In the genomic region with DNA sequence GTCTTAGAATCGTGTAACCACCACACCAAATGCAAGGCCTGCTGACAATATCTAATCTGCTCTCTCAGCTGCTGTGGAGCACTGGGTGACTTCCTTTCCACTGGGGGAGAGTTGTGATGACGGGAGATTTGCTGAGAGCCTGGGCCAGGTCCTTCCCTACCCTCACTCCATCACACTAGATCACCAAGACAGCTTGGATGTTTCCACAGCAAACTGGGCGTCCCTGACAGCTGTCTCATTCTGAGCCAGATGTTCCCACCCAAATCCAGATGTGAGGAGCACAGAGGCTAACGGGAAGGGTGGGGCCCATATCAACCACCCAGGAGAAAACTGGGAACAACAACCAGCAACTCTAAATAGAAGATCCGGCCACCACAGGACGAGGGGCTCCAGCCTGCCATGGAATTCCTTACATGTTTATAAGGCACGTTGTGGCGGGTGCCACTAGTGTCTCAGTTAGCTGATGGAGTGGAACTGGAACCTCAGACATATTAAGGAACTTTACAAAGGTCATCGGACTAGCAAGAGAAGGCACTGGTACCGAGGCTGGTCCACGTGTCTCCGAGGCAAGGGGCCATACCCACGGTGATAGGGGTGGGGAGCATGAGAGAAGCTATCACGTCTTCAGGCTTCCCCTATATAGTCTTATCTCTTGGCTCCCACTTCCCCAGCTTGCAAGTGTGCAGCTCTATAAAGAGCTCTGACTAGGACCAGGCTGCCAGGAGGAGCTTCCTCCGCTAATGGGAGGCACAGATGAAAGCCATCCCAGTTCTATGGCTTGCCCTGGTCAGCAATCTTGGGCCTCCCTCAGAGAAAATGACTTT, we compare ENCODE assay signal across 8 mouse cellular contexts. TPM values are rescaled to one million over a fixed set of nuclear protein-coding genes. Genes with fewer than 3 reads are reported as not detected.
DNase-seq lines count a peak whose midpoint lies in the region; ATAC-seq and TF ChIP-seq lines count a peak whose summit lies in the region.

No protein-coding gene starts in this region.

- 76% methylated on average over 15 of the region's 15 CpGs for WGBS in limb, embryonic 12.5 days
- 76% methylated on average over 15 of the region's 15 CpGs for WGBS in limb, embryonic 10.5 days
- 49% methylated on average over 15 of the region's 15 CpGs for WGBS in heart, embryonic 10.5 days
- WGBS in limb, embryonic 14.5 days: 69% methylated on average over 15 of the region's 15 CpGs
- WGBS in neural tube, embryonic 14.5 days: 85% methylated on average over 15 of the region's 15 CpGs

- ATAC-seq in limb, embryonic 12.5 days (ENCODE audit: insufficient number of reproducible peaks, insufficient read depth, low FRiP score, low TSS enrichment, low read depth): no peak
- ATAC-seq in limb, embryonic 14.5 days (ENCODE audit: low FRiP score, low read depth): no peak
- no peak for ATAC-seq in neural tube, embryonic 14.5 days (ENCODE audit: low read depth)

- no peak overlapping the region for H3K27ac ChIP-seq in limb, embryonic 12.5 days
- no peak overlapping the region for H3K27ac ChIP-seq in limb, embryonic 10.5 days
- peak overlapping the region; percentile 12; the same call in 1 of the 2 replicates for H3K27ac ChIP-seq in heart, embryonic 10.5 days
- H3K27ac ChIP-seq in limb, embryonic 14.5 days (replicated peaks; ENCODE audit: low read depth, low read length): no peak overlapping the region
- no peak overlapping the region for H3K27ac ChIP-seq in neural tube, embryonic 14.5 days (ENCODE audit: low read depth, low read length)

- H3K4me1 ChIP-seq in limb, embryonic 12.5 days (replicated peaks): peaks cover 13% of the 10 kb centered on the region
- H3K4me1 ChIP-seq in limb, embryonic 10.5 days: peaks cover 37% of the 10 kb centered on the region
- peaks cover 49% of the 10 kb centered on the region for H3K4me1 ChIP-seq in heart, embryonic 10.5 days
- H3K4me1 ChIP-seq in limb, embryonic 14.5 days (ENCODE audit: control insufficient read depth, insufficient read depth, low read length): peaks cover 2% of the 10 kb centered on the region; the same call in 1 of the 2 replicates
- peaks cover 6% of the 10 kb centered on the region; the same call in 1 of the 2 replicates for H3K4me1 ChIP-seq in neural tube, embryonic 14.5 days (ENCODE audit: control insufficient read depth, insufficient read depth, low read length)

- TF ChIP-seq POLR2A in limb, embryonic 14.5 days (IDR thresholded peaks at IDR 0.05; ENCODE audit: borderline replicate concordance, extremely low read depth, insufficient read depth, insufficient read length): no peak

- peaks cover 17% of the 10 kb centered on the region for H3K27me3 ChIP-seq in limb, embryonic 12.5 days
- H3K27me3 ChIP-seq in limb, embryonic 10.5 days (ENCODE audit: low read depth, poor library complexity, severe bottlenecking): peaks cover 20% of the 10 kb centered on the region
- peaks cover 9% of the 10 kb centered on the region; the same call in 1 of the 2 replicates for H3K27me3 ChIP-seq in heart, embryonic 10.5 days (ENCODE audit: insufficient read depth, poor library complexity, severe bottlenecking)
- 0 out of 2 replicates have a peak, but pooled peaks cover 5% of the 10 kb centered on the region for H3K27me3 ChIP-seq in limb, embryonic 14.5 days (ENCODE audit: control insufficient read depth, insufficient read depth, low read length)
- H3K27me3 ChIP-seq in neural tube, embryonic 14.5 days (ENCODE audit: control insufficient read depth, insufficient read depth, low read length): no peaks in the 10 kb centered on the region

- H3K9me3 ChIP-seq in limb, embryonic 12.5 days: no peaks in the 10 kb centered on the region
- no peaks in the 10 kb centered on the region for H3K9me3 ChIP-seq in limb, embryonic 10.5 days (replicated peaks)
- no peaks in the 10 kb centered on the region for H3K9me3 ChIP-seq in heart, embryonic 10.5 days
- no peaks in the 10 kb centered on the region for H3K9me3 ChIP-seq in limb, embryonic 14.5 days (ENCODE audit: control insufficient read depth, low read length)
- no peaks in the 10 kb centered on the region for H3K9me3 ChIP-seq in neural tube, embryonic 14.5 days (ENCODE audit: control insufficient read depth, low read length)

- peak overlapping the region; percentile 38; the same call in 1 of the 2 replicates for H3K4me2 ChIP-seq in limb, embryonic 12.5 days
- peak overlapping the region; percentile 15; the same call in 1 of the 2 replicates for H3K4me2 ChIP-seq in limb, embryonic 14.5 days (replicated peaks; ENCODE audit: low read depth, low read length, severe bottlenecking)
- H3K4me2 ChIP-seq in neural tube, embryonic 14.5 days (ENCODE audit: low read depth, low read length): 0 out of 2 replicates have a peak overlapping the region, but pooled peaks have one; percentile 27

- peaks cover 12% of the 10 kb centered on the region; the same call in 1 of the 2 replicates for H3K36me3 ChIP-seq in limb, embryonic 12.5 days
- H3K36me3 ChIP-seq in limb, embryonic 10.5 days: peaks cover 8% of the 10 kb centered on the region; the same call in 1 of the 2 replicates
- H3K36me3 ChIP-seq in heart, embryonic 10.5 days: peaks cover 10% of the 10 kb centered on the region
- peaks cover 2% of the 10 kb centered on the region for H3K36me3 ChIP-seq in limb, embryonic 14.5 days (ENCODE audit: control insufficient read depth, insufficient read depth, low read length)
- no peaks in the 10 kb centered on the region for H3K36me3 ChIP-seq in neural tube, embryonic 14.5 days (ENCODE audit: control insufficient read depth, insufficient read depth, low read length)

- H3K9ac ChIP-seq in limb, embryonic 12.5 days (replicated peaks): 0 out of 2 replicates have a peak overlapping the region, but pooled peaks have one; percentile 52
- H3K9ac ChIP-seq in limb, embryonic 14.5 days (ENCODE audit: low read depth, low read length, severe bottlenecking): no peak overlapping the region
- H3K9ac ChIP-seq in neural tube, embryonic 14.5 days (replicated peaks; ENCODE audit: low read depth, low read length): peak overlapping the region; percentile 28; the same call in 1 of the 2 replicates

- DNase-seq in limb, embryonic 10.5 days (ENCODE audit: low spot score): no peak
- no peak for DNase-seq in heart, embryonic 10.5 days (ENCODE audit: low spot score)
- DNase-seq in limb, embryonic 14.5 days (ENCODE audit: low spot score): no peak
- no peak for DNase-seq in adrenal gland, adult 8-10 months
- DNase-seq in adrenal gland, adult 2 months: no peak
- DNase-seq in thymus, adult 18-20 months: no peak

- H3K4me3 ChIP-seq in limb, embryonic 12.5 days (replicated peaks): no peak overlapping the region
- no peak overlapping the region for H3K4me3 ChIP-seq in limb, embryonic 10.5 days
- H3K4me3 ChIP-seq in heart, embryonic 10.5 days: peak overlapping the region; percentile 36
- H3K4me3 ChIP-seq in limb, embryonic 14.5 days (replicated peaks; ENCODE audit: low read length): 0 out of 2 replicates have a peak overlapping the region, but pooled peaks have one; percentile 4
- H3K4me3 ChIP-seq in neural tube, embryonic 14.5 days (ENCODE audit: low read depth, low read length): no peak overlapping the region

RNA-seq across cellular contexts. Expression of gene Cdc42ep2, which starts 2.3 kb away (rescaled TPM):
- polyA plus RNA-seq in limb, embryonic 12.5 days (2016; fragmentation: Nextera tagmentation; extraction: Ambion mirVana): 2.7 and 3.0 TPM in 2 replicates
- polyA plus RNA-seq in limb, embryonic 10.5 days (2016; fragmentation: Nextera tagmentation; extraction: Ambion mirVana): 1.3 and 1.7 TPM in 2 replicates
- polyA plus RNA-seq in heart, embryonic 10.5 days (2016; fragmentation: Nextera tagmentation; extraction: Ambion mirVana): 5.9 and 7.4 TPM in 2 replicates
- polyA plus RNA-seq in limb, embryonic 14.5 days (2012; rRNA removed): 9.7 and 10.0 TPM in 2 replicates
- polyA plus RNA-seq in limb, embryonic 14.5 days (2014; fragmentation: Nextera tagmentation; extraction: Ambion mirVana): 6.5 and 8.0 TPM in 2 replicates
- polyA plus RNA-seq in neural tube, embryonic 14.5 days (2014; fragmentation: Nextera tagmentation; extraction: Ambion mirVana): 16.7 and 17.4 TPM in 2 replicates
- 1 to 10 TPM; 4.9 to 9.6 (median 8.3) TPM for total RNA-seq in adrenal gland, adult 8-10 months (2022)
- 1 to 10 TPM; 5.5 to 8.0 TPM for total RNA-seq in adrenal gland, adult 2 months (2021)
- polyA plus RNA-seq in adrenal gland, adult 2 months (2012; rRNA removed): 5.6 and 5.9 TPM in 2 replicates

RNA-seq across cellular contexts. Expression of gene Dpf2, which starts 9.5 kb away (rescaled TPM):
- polyA plus RNA-seq in limb, embryonic 12.5 days (2016; fragmentation: Nextera tagmentation; extraction: Ambion mirVana): 192 and 199 TPM in 2 replicates
- 223 and 240 TPM in 2 replicates for polyA plus RNA-seq in limb, embryonic 10.5 days (2016; fragmentation: Nextera tagmentation; extraction: Ambion mirVana)
- polyA plus RNA-seq in heart, embryonic 10.5 days (2016; fragmentation: Nextera tagmentation; extraction: Ambion mirVana): 134 and 150 TPM in 2 replicates
- 179 and 199 TPM in 2 replicates for polyA plus RNA-seq in limb, embryonic 14.5 days (2012; rRNA removed)
- 143 and 147 TPM in 2 replicates for polyA plus RNA-seq in limb, embryonic 14.5 days (2014; fragmentation: Nextera tagmentation; extraction: Ambion mirVana)
- 85.3 and 102 TPM in 2 replicates for polyA plus RNA-seq in neural tube, embryonic 14.5 days (2014; fragmentation: Nextera tagmentation; extraction: Ambion mirVana)
- 100 to 1,000 TPM in 3 of 4 experiments, 10 to 100 TPM in 1; 93.7 to 147 (median 129) TPM for total RNA-seq in adrenal gland, adult 8-10 months (2022)
- total RNA-seq in adrenal gland, adult 2 months (2021): 100 to 1,000 TPM in 1 of 2 experiments, 10 to 100 TPM in 1; 90.6 to 125 TPM
- 51.7 and 56.3 TPM in 2 replicates for polyA plus RNA-seq in adrenal gland, adult 2 months (2012; rRNA removed)

RNA-seq across cellular contexts. Expression of gene Tigd3, which starts 28.4 kb away (rescaled TPM):
- polyA plus RNA-seq in limb, embryonic 12.5 days (2016; fragmentation: Nextera tagmentation; extraction: Ambion mirVana): 5.5 and 6.6 TPM in 2 replicates
- 5.2 and 5.9 TPM in 2 replicates for polyA plus RNA-seq in limb, embryonic 10.5 days (2016; fragmentation: Nextera tagmentation; extraction: Ambion mirVana)
- 2.4 and 2.9 TPM in 2 replicates for polyA plus RNA-seq in heart, embryonic 10.5 days (2016; fragmentation: Nextera tagmentation; extraction: Ambion mirVana)
- polyA plus RNA-seq in limb, embryonic 14.5 days (2012; rRNA removed): 4.8 TPM in 2 replicates
- 1.7 and 2.0 TPM in 2 replicates for polyA plus RNA-seq in limb, embryonic 14.5 days (2014; fragmentation: Nextera tagmentation; extraction: Ambion mirVana)
- polyA plus RNA-seq in neural tube, embryonic 14.5 days (2014; fragmentation: Nextera tagmentation; extraction: Ambion mirVana): 11.4 and 12.8 TPM in 2 replicates
- 1 to 10 TPM in 3 of 4 experiments, under 1 TPM in 1; 0.93 to 3.5 (median 1.6) TPM for total RNA-seq in adrenal gland, adult 8-10 months (2022)
- total RNA-seq in adrenal gland, adult 2 months (2021): 1 to 10 TPM; 1.0 to 1.1 TPM
- 0.48 and 0.53 TPM in 2 replicates for polyA plus RNA-seq in adrenal gland, adult 2 months (2012; rRNA removed)

RNA-seq across cellular contexts. Expression of gene Pola2, which starts 41.7 kb away (rescaled TPM):
- polyA plus RNA-seq in limb, embryonic 12.5 days (2016; fragmentation: Nextera tagmentation; extraction: Ambion mirVana): 91.5 and 91.9 TPM in 2 replicates
- 125 and 130 TPM in 2 replicates for polyA plus RNA-seq in limb, embryonic 10.5 days (2016; fragmentation: Nextera tagmentation; extraction: Ambion mirVana)
- 70.0 and 80.7 TPM in 2 replicates for polyA plus RNA-seq in heart, embryonic 10.5 days (2016; fragmentation: Nextera tagmentation; extraction: Ambion mirVana)
- polyA plus RNA-seq in limb, embryonic 14.5 days (2012; rRNA removed): 87.9 and 109 TPM in 2 replicates
- 65.8 and 66.3 TPM in 2 replicates for polyA plus RNA-seq in limb, embryonic 14.5 days (2014; fragmentation: Nextera tagmentation; extraction: Ambion mirVana)
- polyA plus RNA-seq in neural tube, embryonic 14.5 days (2014; fragmentation: Nextera tagmentation; extraction: Ambion mirVana): 18.0 and 21.6 TPM in 2 replicates
- total RNA-seq in adrenal gland, adult 8-10 months (2022): 10 to 100 TPM; 22.5 to 51.0 (median 27.8) TPM
- total RNA-seq in adrenal gland, adult 2 months (2021): 10 to 100 TPM; 15.9 to 20.4 TPM
- polyA plus RNA-seq in adrenal gland, adult 2 months (2012; rRNA removed): 36.0 and 41.0 TPM in 2 replicates

RNA-seq across cellular contexts. Expression of gene Slc25a45, which starts 44.7 kb away (rescaled TPM):
- 1.2 and 2.1 TPM in 2 replicates for polyA plus RNA-seq in limb, embryonic 12.5 days (2016; fragmentation: Nextera tagmentation; extraction: Ambion mirVana)
- 1.8 TPM in 2 replicates for polyA plus RNA-seq in limb, embryonic 10.5 days (2016; fragmentation: Nextera tagmentation; extraction: Ambion mirVana)
- polyA plus RNA-seq in heart, embryonic 10.5 days (2016; fragmentation: Nextera tagmentation; extraction: Ambion mirVana): 2.1 and 2.5 TPM in 2 replicates
- polyA plus RNA-seq in limb, embryonic 14.5 days (2012; rRNA removed): 6.2 and 6.3 TPM in 2 replicates
- polyA plus RNA-seq in limb, embryonic 14.5 days (2014; fragmentation: Nextera tagmentation; extraction: Ambion mirVana): 2.5 and 3.0 TPM in 2 replicates
- polyA plus RNA-seq in neural tube, embryonic 14.5 days (2014; fragmentation: Nextera tagmentation; extraction: Ambion mirVana): 0.59 and 1.3 TPM in 2 replicates
- 10 to 100 TPM; 12.8 to 21.7 (median 17.5) TPM for total RNA-seq in adrenal gland, adult 8-10 months (2022)
- 10 to 100 TPM; 15.5 to 36.2 TPM for total RNA-seq in adrenal gland, adult 2 months (2021)
- 42.4 and 44.6 TPM in 2 replicates for polyA plus RNA-seq in adrenal gland, adult 2 months (2012; rRNA removed)

Comparison
In these comparisons a context has a peak if more than half of its experiments do, and no peak if none do; other contexts are left out.
1. H3K4me3 ChIP-seq: peak in heart, embryonic 10.5 days (single experiment) and limb, embryonic 14.5 days (single experiment); none in limb, embryonic 12.5 days (single experiment), limb, embryonic 10.5 days (single experiment) and neural tube, embryonic 14.5 days (single experiment).
2. Peak in every context shown above with its lines, with median percentiles within 50 percentile points of each other: H3K4me2 ChIP-seq.